Mouse (Mus musculus): ENCODE data around the gene Myl12a.

Gene Myl12a

DNA sequence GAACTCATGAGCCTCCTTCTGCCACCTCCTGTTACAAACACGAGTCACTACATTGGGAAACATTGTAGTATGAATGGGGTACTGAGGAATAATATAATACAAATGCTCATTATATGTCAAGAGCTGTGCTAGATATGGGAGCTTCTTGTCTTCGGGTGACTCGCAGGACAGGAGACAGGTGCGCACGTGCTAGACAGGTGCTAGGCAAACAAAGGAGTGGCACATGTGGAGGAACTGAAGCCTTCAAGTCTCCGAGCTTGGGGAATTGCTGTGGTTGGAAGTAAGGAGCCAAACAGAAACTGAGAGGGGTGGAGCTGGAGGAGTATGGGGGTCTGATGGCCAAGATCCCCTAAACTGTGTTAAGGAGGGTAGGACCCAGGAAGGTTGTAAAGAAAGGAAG is 10.4 kb upstream of the Myl12a start:
- in situ Hi-C loops (cut with MboI; ENCODE audit: unreplicated experiment in 2 of 2), result no loop called here

DNA sequence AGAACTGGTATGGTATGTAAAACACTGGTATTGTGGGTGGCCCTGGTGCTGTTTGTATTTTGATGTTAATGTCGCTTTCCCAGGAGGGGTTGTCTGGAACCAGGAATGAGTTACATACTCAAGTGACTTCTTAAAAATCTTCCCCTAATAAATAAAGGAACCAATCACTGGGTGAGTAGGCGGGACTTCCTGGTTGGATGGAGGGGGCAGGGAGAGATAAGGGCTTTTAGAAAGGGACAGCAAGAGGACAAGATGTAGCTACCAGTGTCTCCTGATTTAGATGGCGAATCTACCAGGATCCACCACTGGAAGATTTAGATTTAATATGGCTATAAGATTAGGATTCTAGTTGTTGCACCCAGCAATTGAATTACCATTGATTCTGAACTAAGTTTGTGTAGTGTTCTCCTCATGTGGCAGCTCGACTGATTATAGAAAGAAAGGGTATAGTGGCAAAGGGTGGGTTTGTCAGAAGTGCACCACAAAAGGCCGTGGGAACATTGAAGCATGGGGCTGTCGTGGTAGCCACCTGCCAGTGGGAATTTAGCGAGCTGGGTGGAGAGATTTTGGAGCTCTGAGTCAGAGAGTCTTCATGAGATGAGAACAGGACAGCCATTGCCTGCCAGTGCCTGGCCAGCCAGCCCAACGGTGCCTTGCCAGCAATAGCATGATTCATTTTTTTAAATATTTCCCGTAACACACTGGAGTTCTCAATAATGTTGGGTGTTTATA is 9.4 kb upstream of the Myl12a start:
- in situ Hi-C loops (cut with MboI; ENCODE audit: unreplicated experiment in 2 of 2), result no loop called here

DNA sequence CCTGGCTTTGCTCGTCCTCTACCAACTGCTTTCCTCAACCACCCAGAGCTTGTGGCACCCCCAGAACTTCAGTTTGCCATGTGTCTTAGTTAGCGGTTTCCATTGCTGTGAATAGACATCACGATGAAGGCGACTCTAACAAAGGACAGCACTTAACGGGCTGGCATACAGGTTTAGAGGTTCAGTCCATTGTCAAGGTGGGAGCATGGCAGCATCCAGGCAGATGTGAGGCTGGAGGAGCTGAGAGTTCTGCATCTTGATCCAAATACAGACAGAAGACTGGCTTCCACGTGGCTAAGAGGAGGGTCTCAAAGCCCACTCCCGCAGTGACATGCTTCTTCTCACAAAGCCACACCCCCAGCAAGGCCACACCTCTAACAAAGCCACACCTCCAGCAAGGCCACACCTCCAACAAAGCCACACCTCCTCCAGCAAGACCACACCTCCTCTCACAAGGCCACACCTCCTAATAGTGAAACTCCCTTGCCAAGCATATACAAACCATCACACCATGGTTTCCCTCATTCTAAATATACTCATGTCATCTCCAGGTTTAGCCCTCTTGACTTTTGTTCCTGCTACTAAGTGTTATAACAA is 8.1 kb upstream of the Myl12a start:
- in situ Hi-C loops (cut with MboI; ENCODE audit: unreplicated experiment in 2 of 2), result no loop called here

DNA sequence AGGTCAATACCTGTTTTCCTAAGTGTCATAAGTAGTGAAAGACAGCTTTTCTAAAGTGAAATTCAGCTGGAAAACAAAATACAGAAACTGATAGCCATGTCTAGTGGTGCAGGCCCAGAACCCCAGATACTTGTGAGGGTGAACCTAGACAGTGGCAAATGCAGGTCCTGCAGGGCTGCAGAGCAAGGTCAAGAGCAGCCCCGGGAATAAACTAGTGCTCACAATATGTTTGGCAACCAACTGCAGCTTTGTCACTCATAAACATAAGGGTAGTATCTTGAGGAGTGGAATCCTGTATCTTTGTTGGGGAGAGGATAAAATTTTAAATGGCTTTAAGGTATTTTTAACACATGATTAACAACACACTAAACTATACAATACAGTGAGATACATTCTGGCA is 7.1 kb upstream of the Myl12a start:
- in situ Hi-C loops (cut with MboI; ENCODE audit: unreplicated experiment in 2 of 2), result no loop called here

DNA sequence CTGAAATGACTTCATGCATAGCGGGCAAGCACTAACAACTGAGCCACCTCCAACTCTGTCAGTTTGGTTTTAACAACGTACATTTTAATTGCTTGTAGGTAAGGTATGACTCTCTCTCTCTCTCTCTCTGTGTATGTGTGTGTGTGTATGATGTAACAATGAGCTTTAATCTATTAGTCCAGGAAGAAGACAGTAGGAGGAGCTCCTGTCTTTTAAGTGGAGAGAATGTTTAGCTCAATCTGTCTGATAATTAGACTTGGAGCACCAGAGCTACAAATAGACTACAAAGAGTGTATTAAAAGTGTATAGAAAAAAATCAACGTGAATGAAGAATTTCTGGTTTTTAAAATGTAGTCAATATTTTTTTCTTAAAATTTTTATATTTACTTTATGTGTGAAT is 6.0 kb upstream of the Myl12a start:
- in situ Hi-C loops (cut with MboI; ENCODE audit: unreplicated experiment in 2 of 2), result no loop called here

DNA sequence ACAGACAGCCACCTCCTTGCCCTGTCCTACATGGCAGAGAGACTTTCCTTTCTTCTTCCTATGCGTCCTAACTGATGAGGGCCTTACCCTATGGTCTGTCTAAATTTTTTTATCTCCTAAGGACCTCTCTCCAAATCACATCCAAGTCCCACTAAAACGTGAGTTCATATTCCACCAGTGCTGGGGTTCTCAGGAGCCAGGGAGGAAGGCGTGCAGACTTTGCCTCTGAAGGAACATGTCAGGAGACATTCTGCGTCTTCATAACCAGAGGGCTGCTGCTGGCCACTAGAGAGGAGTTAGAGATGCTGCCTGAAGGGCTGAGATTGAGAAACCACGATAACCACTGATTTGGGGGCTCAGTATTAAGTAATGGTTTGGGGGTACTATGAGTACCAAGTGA is 4.3 kb upstream of the Myl12a start:
- in situ Hi-C loops (cut with MboI; ENCODE audit: unreplicated experiment in 2 of 2), result no loop called here

DNA sequence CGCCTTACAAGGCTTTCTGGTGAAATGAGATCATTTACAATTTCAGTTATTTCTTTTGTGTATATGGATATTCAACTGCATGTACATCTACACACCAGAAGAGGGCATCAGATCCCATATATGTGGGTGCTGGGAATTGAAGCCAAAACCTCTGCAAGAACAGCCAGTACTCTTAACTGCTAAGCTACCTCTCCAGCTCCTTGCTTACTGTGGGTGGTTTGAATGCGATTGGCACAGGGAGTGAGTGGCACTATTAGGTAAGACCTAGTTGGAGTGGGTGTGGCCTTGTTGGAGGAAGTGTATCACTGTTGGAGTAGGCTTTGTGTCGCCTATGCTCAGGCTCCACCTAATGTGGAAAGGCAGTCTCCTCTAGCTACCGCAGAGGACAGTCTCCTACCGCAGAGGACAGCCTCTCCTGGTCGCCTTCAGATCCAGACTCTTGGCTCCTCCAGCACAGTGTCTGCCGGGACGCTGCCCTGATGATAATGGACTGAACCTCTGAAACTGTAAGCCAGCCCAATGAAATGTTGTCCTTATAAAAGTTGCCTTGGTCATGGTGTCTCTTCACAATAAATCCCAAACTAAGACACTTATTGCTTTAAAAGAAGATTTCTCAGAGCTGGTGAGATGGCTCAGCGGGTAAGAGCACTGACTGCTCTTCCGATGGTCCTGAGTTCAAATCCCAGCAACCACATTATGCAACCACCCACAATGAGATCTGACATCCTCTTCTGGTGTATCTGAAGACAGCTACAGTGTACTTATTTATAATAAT is 1.7 kb upstream of the Myl12a start:
- in situ Hi-C loops (cut with MboI; ENCODE audit: unreplicated experiment in 2 of 2), result no loop called here

DNA sequence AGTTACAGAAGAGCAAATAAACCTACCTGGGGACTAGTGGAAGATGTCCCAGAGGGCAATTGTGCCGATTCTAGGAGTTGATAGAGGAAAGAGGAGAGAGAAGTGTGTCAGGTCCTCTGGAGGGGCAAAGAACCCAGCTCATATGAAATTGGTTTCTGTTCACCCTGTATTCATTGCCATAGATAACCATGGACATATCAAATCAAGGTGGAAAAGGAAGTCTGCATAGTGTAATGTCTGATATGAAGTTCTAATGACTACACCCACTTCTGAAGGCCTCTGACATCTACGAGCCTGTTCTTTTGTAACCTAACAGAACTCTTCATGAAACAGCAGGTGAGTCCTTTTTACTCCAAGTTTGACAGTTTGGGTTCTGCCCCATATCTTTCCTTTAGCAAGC is 1.0 kb upstream of the Myl12a start:
- in situ Hi-C loops (cut with MboI; ENCODE audit: unreplicated experiment in 2 of 2), result no loop called here

DNA sequence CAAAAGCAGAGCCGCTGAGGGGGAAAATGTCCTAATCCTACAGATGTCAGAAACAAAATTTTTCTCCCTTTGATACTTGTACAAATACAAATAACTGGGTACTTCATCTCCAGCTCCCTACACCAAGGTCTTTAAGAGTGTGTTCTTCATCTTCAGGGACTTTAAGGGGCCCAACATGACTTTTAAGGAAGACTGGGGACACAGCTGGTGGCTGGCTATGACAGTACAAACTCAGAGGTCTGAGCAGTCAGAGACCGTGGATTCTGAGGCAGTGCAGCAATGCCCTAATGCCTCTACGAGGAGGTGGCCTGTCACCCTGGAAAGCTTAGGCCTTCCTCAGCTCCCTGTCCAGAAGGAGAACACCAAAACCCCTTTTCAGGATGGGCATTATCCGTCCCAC is 434 bp upstream of the Myl12a start:
- in situ Hi-C loops (cut with MboI; ENCODE audit: unreplicated experiment in 2 of 2), result no loop called here

DNA sequence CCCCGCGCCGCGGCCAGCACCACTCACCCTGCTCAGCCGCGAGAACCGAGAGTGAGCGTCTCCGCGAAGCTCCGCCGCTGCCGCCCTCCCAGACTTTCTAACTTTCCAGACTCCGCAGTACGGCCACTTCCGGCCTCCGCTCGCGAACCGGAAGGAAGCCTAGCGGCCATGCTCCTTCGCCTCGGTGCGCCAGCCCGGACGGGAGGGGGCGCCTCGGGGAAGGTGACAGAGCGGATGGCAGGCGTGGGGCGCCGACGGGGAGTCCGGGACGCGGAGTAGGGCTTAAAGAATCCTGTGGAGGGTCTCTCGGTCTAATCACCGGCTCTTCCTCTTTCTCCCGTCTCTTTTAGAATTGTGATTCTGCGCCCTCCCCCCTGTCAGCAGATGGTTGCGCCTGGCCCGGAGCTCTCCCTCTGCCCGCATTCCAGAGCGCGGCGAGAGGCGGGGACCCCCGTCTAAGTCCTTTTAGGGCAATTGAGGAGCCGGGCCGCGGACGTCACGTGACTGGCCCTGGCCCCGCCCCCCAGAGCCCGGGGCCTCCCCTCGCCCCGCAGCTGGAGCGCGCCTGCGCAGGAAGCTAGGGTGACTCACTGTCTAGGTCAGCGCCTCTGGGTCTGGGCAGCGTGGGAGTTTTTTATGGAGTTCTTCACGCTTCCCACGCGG is 466 bp downstream of the Myl12a start, which contains the start of gene Myom1:
Gene Myom1 (plus strand): TSS at position 553 of the 663 bp plus-strand sequence.
- in situ Hi-C loops (cut with MboI; ENCODE audit: unreplicated experiment in 2 of 2), result no loop called here

DNA sequence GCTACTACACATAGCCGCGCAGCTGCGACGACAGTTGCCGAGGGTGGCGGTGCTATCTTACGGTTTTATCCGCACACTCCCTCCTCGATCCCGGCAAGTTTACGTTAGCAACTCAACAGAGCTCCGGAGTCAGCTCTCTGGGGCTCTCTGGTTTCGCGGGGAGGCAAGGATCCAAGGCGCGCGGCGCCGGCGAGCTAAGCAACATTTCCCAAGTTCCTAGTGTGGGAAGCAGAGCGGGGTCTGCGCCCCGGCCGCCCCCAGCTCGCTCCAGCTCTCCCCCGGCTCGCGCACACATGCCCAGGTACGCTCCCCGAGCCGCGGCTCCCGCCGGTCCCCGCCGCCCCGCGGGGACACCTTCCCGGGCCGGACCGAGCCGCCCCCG is 988 bp downstream of the Myl12a start:
- in situ Hi-C loops (cut with MboI; ENCODE audit: unreplicated experiment in 2 of 2), result no loop called here

DNA sequence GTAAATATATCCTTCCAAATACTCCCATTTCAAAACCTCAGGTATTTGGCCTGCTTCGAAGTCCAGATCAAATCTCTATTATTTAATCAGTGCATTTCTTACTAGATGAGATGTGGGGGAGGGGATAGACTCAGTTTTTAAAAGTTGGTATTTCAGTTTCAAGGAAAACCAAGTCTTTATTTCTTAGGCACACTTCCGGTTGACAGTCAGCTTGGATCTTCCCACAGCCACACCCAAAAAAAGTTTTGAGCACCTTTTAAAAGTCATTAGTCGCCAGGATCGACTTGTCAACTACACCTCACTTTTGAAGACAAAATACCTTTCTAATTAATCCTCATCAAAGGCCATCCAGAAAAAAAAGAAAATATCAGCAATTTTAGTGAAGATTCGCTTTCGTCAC is 1.6 kb downstream of the Myl12a start:
- in situ Hi-C loops (cut with MboI; ENCODE audit: unreplicated experiment in 2 of 2), result no loop called here

DNA sequence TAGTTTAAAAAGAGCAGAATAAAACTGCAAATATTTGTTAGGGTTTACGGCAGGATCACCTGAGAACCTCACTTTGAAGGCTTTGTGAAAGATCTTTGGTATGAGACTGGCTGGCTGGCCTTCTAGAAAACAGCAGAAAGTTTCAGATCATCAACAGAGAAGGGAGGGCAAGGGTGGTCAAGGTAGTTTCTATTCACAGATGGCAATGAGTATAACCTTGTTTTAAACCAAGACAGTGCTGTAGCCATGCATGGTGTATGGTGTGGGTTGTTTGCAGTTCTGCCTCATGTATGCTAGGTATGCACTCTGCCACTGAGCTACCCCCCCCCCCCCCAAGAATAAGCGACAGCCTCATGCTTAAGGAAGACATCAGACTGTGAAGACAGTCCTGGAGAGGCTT is 2.4 kb downstream of the Myl12a start:
- in situ Hi-C loops (cut with MboI; ENCODE audit: unreplicated experiment in 2 of 2), result no loop called here

DNA sequence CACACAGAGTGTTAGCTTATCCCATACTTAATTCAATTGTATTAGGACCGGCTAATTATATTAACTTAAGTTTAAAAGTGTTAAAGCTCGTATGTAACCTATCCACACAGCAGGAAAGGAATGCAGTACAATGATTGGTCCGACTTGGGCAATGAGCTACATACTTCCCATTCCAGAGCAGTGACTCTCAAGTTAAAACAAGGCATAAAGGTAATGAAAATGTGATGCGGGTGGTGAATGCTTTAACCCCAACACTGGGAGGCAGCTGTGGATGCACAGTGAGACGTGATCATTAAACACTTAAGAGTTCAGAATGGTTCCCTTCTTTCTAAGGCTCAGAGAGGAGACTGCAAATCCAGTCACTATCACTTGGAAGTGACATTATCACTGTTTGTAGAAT is 3.5 kb downstream of the Myl12a start:
- in situ Hi-C loops (cut with MboI; ENCODE audit: unreplicated experiment in 2 of 2), result loop anchor here in 1 of 2 experiments (25.0 kb wide), 1 partner anchor 1587 kb away; no protein-coding TSS in a partner anchor

DNA sequence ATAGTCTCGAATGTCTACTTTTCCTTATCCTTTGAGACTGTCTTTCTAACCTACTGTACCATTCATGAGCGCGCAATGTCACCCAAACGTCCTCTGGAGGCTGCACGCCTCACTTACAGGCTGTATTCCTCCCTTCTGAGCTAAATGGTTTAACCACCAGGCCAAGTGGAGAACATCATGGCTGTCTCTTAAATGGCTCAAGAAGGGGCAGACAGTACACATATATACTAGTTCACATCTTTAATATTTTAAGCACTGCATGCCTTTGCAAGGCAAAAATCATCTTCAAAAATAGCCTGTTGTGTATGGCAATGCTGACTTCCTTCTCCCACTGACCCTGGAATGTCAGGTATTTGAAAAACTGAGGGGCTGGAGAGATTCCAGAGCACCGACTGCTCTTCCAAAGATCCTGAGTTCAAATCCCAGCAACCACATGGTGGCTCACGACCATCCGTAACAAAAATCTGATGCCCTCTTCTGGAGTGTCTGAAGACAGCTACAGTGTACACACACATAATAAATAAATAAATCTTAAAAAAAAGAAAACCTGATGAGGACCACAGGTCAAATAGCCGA is 4.2 kb downstream of the Myl12a start:
- in situ Hi-C loops (cut with MboI; ENCODE audit: unreplicated experiment in 2 of 2), result loop anchor here in 1 of 2 experiments (25.0 kb wide), 1 partner anchor 1586 kb away; no protein-coding TSS in a partner anchor

DNA sequence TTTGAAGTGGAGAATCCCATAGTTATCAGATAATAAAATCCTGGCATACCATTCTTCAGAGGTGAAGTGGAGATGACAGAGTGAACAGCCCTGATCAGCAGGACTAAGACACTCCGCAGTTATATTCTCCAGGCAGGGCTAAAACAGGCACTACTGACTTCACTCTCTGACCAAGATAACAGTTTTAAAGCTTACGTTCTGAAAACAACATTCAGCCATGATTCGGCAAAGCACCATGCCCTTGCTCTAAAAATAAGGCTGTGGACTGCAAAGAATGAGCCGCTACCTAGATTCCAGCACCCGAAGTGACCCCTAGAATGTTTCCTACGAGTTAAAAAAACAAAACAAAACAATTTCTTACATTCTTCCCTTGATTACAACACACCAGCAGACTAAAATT is 4.8 kb downstream of the Myl12a start:
- in situ Hi-C loops (cut with MboI; ENCODE audit: unreplicated experiment in 2 of 2), result loop anchor here in 1 of 2 experiments (25.0 kb wide), 1 partner anchor 1586 kb away; no protein-coding TSS in a partner anchor

DNA sequence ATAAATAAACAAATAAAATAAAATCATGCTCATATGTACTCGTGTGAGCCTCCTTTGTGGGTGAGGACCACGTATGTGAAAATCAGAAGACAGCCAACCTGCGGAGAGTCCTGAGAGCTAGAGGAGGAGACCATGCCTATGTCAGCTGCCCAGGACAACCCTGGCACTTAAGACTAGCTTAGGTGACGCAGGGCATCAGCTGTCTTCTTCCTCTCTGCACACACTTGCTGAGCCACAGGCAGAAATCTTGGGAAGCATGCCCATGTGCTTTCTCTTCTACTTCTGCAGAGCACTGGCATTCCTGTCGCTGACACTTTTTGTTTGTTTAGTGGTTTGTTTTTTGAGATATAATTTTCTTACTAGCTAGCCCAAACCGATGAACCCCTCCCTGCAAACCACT is 7.1 kb downstream of the Myl12a start:
- in situ Hi-C loops (cut with MboI; ENCODE audit: unreplicated experiment in 2 of 2), result loop anchor here in 1 of 2 experiments (25.0 kb wide), 1 partner anchor 1583 kb away; no protein-coding TSS in a partner anchor

DNA sequence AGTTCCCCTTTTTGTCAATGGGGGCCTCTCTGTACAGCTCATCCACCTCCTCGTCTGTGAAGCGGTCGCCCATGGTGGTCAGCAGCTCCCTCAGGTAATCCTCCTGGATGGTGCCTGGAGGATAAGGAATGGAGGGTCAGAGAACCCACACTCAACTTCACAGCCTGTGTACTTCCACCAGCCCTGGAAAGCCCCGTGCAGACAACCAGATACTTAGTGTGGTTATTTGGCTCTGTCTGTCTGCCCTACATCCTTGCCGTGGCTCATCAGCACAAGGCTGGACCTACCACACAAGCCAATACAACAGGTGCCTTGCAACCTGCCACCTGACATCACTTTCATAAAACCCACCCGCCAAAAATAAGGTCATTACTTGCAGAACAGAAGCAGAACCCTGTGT is 8.0 kb downstream of the Myl12a start:
- in situ Hi-C loops (cut with MboI; ENCODE audit: unreplicated experiment in 2 of 2), result loop anchor here in 1 of 2 experiments (25.0 kb wide), 1 partner anchor 1582 kb away; no protein-coding TSS in a partner anchor

DNA sequence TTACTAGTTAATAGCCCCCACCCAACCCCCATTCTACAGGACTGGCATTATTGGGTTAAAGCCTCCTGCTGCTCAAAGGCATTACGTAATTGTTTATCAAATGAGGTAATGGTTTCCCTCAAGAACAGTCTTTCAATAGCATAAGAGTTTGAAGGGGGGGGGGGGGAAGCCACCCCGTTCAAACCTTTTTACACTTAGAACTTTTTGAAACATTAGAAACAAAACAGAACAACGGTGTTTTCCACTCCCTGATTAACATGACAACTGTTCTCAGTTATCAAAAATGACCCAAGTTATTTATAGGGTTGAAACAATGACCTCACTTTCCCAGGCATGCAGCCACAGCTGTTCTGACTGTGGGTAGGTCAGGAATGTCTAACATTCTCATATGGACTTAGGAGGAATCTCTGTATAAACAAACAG is 9.3 kb downstream of the Myl12a start:
- in situ Hi-C loops (cut with MboI; ENCODE audit: unreplicated experiment in 2 of 2), result loop anchor here in 1 of 2 experiments (25.0 kb wide), 1 partner anchor 1581 kb away; no protein-coding TSS in a partner anchor

DNA sequence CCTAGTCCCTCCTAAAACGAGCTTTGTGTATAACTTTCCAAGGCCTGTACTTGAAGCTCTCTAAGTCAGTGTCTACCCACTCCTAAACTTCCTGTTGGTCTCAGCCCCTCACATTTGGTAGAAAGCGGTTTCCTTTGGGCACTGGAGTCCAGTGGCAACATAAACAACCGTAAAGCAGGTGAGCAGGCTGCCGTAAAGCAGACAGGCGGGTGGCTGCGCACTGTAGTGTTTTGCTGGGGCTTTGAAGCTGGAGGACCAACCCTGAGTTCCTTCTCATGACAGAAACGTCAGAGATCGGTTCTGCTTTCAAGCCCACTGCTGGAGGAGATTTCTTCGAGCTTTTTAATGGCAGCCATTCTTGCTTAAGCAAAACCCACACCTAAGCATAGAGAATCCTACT is 10.0 kb downstream of the Myl12a start:
- in situ Hi-C loops (cut with MboI; ENCODE audit: unreplicated experiment in 2 of 2), result loop anchor here in 1 of 2 experiments (25.0 kb wide), 1 partner anchor 1580 kb away; no protein-coding TSS in a partner anchor
